Mouse (Mus musculus): ENCODE data around the gene Gm9044.
A peak's percentile ranks its signal among the peaks of the same experiment; 100 is the strongest.
"Not testable (repeated sequence)": the region's sequence is repeated elsewhere in the genome, so short reads cannot be mapped to it uniquely, and the experiment has no call there.

The Gm9044 gene

DNA sequence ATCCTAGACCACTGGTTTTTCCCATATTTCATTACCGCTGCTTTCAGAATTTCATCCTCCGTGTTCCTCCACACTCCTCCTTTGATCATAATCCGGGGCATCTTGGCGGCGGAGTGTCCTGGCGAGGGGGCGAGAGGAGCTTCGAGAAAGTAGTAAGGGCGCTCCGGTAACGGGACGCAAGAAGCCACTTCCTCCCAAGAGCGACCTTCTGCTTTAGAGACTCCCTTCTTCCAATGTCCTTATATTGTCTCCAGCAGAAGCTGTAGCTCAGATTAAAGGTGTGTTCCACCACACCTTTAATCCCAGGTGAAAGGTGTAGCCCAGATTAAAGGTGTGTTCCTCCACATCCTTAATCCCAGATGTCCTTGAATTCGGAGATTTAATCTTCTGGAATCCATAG is at the start of gene Gm9044:
TSS of gene Gm9044 (minus strand) at position 101 of the 400 bp plus-strand sequence.
- not testable (repeated sequence) for DNase-seq (ENCODE audit: low spot score)

DNA sequence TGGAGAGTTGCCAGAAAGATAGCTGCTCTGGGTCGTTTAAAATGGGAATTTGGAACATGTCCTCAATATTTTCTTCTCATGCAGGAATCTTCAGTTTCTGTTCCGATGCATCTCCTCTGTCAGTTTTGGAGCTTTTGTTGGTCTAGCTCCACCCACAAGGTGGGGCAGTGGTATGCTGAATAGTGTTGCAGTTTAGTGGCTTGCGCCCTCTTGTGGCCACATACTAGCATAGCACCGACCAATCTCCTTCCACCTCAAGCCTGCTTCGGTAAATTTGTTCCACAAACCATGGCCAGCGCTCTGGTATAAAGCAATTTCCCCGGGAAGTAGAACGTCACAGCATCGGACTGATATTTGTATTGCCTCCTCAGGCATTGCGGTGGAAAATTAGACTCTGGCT is 38.2 kb upstream of the Gm9044 start:
- peak; percentile 87 for DNase-seq (ENCODE audit: low spot score)

DNA sequence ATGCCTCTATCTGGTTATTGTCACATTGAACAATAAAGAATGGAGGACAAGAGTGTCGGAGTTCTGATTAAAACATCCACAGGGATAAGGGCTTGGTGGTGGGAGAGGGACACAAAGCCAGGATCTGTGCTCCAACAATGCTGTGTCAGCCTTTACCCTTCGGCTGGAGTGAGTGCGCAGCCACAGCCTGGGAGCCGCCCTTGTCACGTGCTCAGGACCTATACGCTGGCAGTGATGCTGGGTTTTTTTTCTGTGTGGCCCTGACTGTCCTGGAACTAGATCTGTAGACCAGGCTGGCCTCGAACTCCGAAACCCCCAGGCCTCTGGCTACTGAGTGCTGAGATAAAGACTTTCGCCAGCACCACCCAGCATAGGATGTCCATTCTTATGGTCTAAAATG is 37.3 kb upstream of the Gm9044 start:
- DNase-seq (ENCODE audit: low spot score) = no peak

- DNase-seq (ENCODE audit: low spot score) = not testable (repeated sequence)
Measured at GRCm38 (mm10) chr10:118354005-118354404, 21.8 kb upstream of the Gm9044 start, which contains the start of gene Gm9049. TSS of gene Gm9049 (minus strand) at chr10:118354105.

DNA sequence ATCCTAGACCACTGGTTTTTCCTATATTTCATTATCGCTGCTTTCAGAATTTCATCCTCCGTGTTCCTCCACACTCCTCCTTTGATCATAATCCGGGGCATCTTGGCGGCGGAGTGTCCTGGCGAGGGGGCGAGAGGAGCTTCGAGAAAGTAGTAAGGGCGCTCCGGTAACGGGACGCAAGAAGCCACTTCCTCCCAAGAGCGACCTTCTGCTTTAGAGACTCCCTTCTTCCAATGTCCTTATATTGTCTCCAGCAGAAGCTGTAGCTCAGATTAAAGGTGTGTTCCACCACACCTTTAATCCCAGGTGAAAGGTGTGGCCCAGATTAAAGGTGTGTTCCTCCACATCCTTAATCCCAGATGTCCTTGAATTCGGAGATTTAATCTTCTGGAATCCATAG is 16.4 kb upstream of the Gm9044 start, which contains the start of gene Gm9048:
TSS of gene Gm9048 (minus strand) at position 101 of the 400 bp plus-strand sequence.
- DNase-seq (ENCODE audit: low spot score) = not testable (repeated sequence)

DNA sequence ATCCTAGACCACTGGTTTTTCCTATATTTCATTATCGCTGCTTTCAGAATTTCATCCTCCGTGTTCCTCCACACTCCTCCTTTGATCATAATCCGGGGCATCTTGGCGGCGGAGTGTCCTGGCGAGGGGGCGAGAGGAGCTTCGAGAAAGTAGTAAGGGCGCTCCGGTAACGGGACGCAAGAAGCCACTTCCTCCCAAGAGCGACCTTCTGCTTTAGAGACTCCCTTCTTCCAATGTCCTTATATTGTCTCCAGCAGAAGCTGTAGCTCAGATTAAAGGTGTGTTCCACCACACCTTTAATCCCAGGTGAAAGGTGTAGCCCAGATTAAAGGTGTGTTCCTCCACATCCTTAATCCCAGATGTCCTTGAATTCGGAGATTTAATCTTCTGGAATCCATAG is 10.9 kb upstream of the Gm9044 start, which contains the start of gene Gm9046:
TSS of gene Gm9046 (minus strand) at position 101 of the 400 bp plus-strand sequence.
- DNase-seq (ENCODE audit: low spot score) = not testable (repeated sequence)

- DNase-seq (ENCODE audit: low spot score) = not testable (repeated sequence)
Measured at GRCm38 (mm10) chr10:118337731-118338130, 5.5 kb upstream of the Gm9044 start, which contains the start of gene Gm9045. TSS of gene Gm9045 (minus strand) at chr10:118337831.

DNA sequence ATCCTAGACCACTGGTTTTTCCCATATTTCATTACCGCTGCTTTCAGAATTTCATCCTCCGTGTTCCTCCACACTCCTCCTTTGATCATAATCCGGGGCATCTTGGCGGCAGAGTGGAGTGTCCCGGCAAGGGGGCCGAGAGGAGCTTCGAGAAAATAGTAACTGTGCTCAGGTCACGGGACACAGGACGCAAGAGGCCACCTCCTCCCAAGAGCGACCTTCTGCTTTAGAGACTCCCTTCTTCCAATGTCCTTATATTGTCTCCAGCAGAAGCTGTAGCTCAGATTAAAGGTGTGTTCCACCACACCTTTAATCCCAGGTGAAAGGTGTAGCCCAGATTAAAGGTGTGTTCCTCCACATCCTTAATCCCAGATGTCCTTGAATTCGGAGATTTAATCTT is 5.3 kb downstream of the Gm9044 start, which contains the start of gene Gm9040:
TSS of gene Gm9040 (minus strand) at position 101 of the 400 bp plus-strand sequence.
- DNase-seq (ENCODE audit: low spot score) = not testable (repeated sequence)

DNA sequence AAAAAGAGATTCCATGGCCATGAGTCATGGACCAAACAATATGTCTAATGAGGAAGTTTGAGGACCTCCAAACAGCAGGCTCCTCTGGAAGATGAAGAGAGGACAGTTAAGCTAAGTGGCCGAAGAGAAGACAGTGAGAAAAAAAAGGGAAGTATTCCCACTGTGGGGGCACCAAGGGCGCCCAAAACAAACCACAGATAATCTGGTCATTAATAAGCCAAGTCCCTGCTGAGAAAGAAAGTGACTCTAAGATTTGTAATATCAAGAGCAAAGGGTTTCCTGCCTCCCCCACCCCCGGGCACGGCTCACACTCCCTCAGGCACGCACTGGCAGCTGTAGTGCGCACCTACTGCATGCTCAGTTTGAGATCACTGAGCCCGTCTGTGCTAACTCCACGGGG is 13.2 kb downstream of the Gm9044 start:
- DNase-seq (ENCODE audit: low spot score) = no peak

DNA sequence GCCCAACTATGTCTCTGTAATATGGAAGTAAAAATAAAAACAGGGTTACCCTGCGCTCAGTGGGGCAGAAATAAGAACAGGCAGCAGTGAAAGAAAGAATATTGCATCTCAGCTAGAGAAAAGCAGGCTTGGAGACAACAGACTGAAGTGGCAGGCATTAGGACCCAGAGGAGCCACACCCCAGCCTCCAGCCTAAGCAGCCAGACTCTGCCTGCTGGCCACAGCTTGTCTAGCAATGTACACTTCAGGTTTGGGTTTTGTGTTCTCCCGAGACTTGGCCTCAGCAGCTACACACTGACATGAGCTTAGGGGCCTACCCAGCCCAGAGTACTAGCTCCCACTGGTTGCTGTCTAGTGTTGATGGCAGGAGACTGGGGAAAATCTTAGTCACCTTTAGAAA is 30.1 kb downstream of the Gm9044 start:
- DNase-seq (ENCODE audit: low spot score) = not testable (repeated sequence)

DNA sequence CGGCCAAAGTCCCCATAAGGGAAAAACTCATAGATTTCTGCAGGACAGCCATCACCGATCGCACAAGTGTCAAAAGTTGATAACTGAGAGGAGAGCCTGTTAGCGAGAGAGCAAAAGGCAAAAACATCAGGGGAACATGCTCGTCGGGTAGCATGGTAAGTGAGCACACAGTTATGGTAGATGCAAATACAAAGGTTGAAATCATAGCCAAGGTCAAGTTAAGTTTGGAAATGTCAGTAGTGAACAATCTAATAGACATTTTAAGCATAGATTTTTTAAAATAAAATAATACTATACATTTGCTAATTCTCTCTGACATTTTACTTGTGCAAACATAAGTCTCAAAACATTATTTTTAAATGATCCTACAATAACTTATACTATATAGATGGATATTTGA is 37.3 kb downstream of the Gm9044 start, which contains the start of gene Iltifb:
TSS of gene Iltifb (minus strand) at position 101 of the 400 bp plus-strand sequence.
- no peak for DNase-seq (ENCODE audit: low spot score)

GRCm38 (mm10) chr10:118283016-118283415 is 49.2 kb downstream of the Gm9044 start:
- DNase-seq (ENCODE audit: low spot score) = not testable (repeated sequence)

DNA sequence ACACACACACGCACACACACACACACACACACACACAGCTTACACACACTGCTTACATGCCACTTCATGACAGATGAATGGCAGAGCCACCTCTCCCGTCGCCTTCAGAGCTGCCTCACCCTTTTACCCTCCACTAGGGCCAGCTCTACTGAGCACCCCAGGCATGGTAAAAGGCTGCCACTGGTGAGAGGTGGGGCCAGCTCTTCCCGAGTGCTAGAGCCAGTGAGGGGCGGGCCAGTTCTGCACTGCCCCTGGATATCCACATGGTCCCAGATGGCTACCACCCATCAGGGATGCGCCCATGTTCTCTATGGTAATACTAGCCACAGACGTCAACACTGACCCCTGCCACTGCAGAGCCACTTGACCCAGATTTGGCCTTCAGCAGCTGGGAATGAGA is 49.6 kb downstream of the Gm9044 start:
- DNase-seq (ENCODE audit: low spot score) = not testable (repeated sequence)
